28 mouse cellular contexts compared by ENCODE assay signal in genomic region chr19:53029686-53030085, GRCm38 (mm10). TPM values are rescaled to one million over a fixed set of nuclear protein-coding genes. Genes with fewer than 3 reads are reported as not detected.
DNase-seq lines count a peak whose midpoint lies in the region; ATAC-seq and TF ChIP-seq lines count a peak whose summit lies in the region.
"Had no signal": no experiment of that assay in that cellular context is flagged by ENCODE, and none has a peak within 500 bp of the region (broad histone marks: within the 10 kb centered on the region; RNA-seq: fewer than 3 reads in every experiment).

No protein-coding gene starts in this region.

- H3K36me3 ChIP-seq in kidney, embryonic 15.5 days = peaks cover 38% of the 10 kb centered on the region
- H3K36me3 ChIP-seq in megakaryocyte, embryonic 14.5 days (replicated peaks; ENCODE audit: low read length) = peaks cover 80% of the 10 kb centered on the region
- H3K36me3 ChIP-seq in G1E (replicated peaks) = peaks cover 85% of the 10 kb centered on the region

- DNase-seq in kidney, adult 11 months = peak; percentile 44
- no peak for DNase-seq in G1E (ENCODE audit: low spot score)
- no peak for DNase-seq in left cerebral cortex, adult 2 months (ENCODE audit: extremely low spot score in 1 of 2, low spot score in 2 of 2)
- DNase-seq: adrenal gland, adult 8-10 months; adrenal gland, postnatal 25 days; cerebellum, adult 11-12 months; cerebellum, adult 8-10 months; cerebellum, postnatal 36 days; embryo, embryonic 11 days; gastrocnemius, postnatal 25 days; heart, adult 18-20 months; heart, postnatal 10 days; heart, postnatal 36 days had no signal

- peaks cover 15% of the 10 kb centered on the region for H3K4me1 ChIP-seq in kidney, embryonic 15.5 days
- H3K4me1 ChIP-seq in megakaryocyte, embryonic 14.5 days = peaks cover 94% of the 10 kb centered on the region
- peaks cover 92% of the 10 kb centered on the region for H3K4me1 ChIP-seq in G1E (ENCODE audit: insufficient read depth, low read depth, low read length)
- H3K4me1 ChIP-seq: embryonic facial prominence, embryonic 13.5 days; forebrain, embryonic 12.5 days; forebrain, embryonic 15.5 days; hindbrain, embryonic 10.5 days; hindbrain, embryonic 13.5 days had no signal

- H3K27me3 ChIP-seq in kidney, embryonic 15.5 days = no peaks in the 10 kb centered on the region
- no peaks in the 10 kb centered on the region for H3K27me3 ChIP-seq in megakaryocyte, embryonic 14.5 days (replicated peaks)
- no peaks in the 10 kb centered on the region; the same call in 1 of the 2 replicates for H3K27me3 ChIP-seq in G1E (ENCODE audit: insufficient read depth, low read length)
- H3K27me3 ChIP-seq: CH12.LX; embryonic facial prominence, embryonic 13.5 days; forebrain, embryonic 12.5 days; forebrain, embryonic 15.5 days; heart, embryonic 12.5 days; heart, embryonic 15.5 days; hindbrain, embryonic 13.5 days had no signal

- no peak for ATAC-seq in kidney, embryonic 15.5 days (replicated peaks; ENCODE audit: low FRiP score)
- no peak for ATAC-seq in megakaryocyte, adult 5-6 weeks (ENCODE audit: poor library complexity, severe bottlenecking)
- no peak for ATAC-seq in G1E (ENCODE audit: extremely low read depth, insufficient number of reproducible peaks, low FRiP score, poor library complexity, severe bottlenecking)
- ATAC-seq: activated CD4-positive, CD25-positive, alpha-beta regulatory T cell, adult 4 months; forebrain, embryonic 15.5 days; hindbrain, embryonic 16.5 days had no signal

- WGBS in kidney, embryonic 15.5 days = 93% methylated on average over 5 of the region's 5 CpGs

- intact Hi-C loops in left cerebral cortex, adult 2 months (cut with DNase I) = loop anchor here (10.0 kb wide), 1 partner anchor 285 kb away; the partner anchor contains the start of gene Mxi1

- no peak overlapping the region for H3K9ac ChIP-seq in kidney, embryonic 15.5 days
- H3K9ac ChIP-seq: embryonic facial prominence, embryonic 13.5 days; forebrain, embryonic 12.5 days; forebrain, embryonic 15.5 days; heart, embryonic 12.5 days; heart, embryonic 15.5 days; hindbrain, embryonic 13.5 days had no signal

- no peak overlapping the region for H3K4me3 ChIP-seq in kidney, embryonic 15.5 days (replicated peaks)
- peak overlapping the region; percentile 91 for H3K4me3 ChIP-seq in megakaryocyte, embryonic 14.5 days (replicated peaks)
- peak overlapping the region; percentile 71; the same call in 1 of the 2 replicates for H3K4me3 ChIP-seq in G1E (ENCODE audit: low read depth, low read length)
- H3K4me3 ChIP-seq in left cerebral cortex, adult 2 months = no peak overlapping the region
- H3K4me3 ChIP-seq: embryonic facial prominence, embryonic 10.5 days; embryonic facial prominence, embryonic 13.5 days; erythroblast, embryonic 14.5 days; forebrain, embryonic 12.5 days; forebrain, embryonic 15.5 days; heart, embryonic 12.5 days; heart, embryonic 15.5 days; hindbrain, embryonic 10.5 days; hindbrain, embryonic 13.5 days had no signal

- no peaks in the 10 kb centered on the region for H3K9me3 ChIP-seq in kidney, embryonic 15.5 days (replicated peaks)
- no peaks in the 10 kb centered on the region for H3K9me3 ChIP-seq in megakaryocyte, embryonic 14.5 days
- no peaks in the 10 kb centered on the region for H3K9me3 ChIP-seq in G1E (replicated peaks)
- H3K9me3 ChIP-seq: embryonic facial prominence, embryonic 10.5 days; embryonic facial prominence, embryonic 13.5 days; forebrain, embryonic 12.5 days; forebrain, embryonic 15.5 days; heart, embryonic 12.5 days; heart, embryonic 15.5 days; hindbrain, embryonic 10.5 days; hindbrain, embryonic 13.5 days had no signal

- no peak overlapping the region for H3K4me2 ChIP-seq in kidney, embryonic 15.5 days
- H3K4me2 ChIP-seq: embryonic facial prominence, embryonic 13.5 days; forebrain, embryonic 12.5 days; forebrain, embryonic 15.5 days; heart, embryonic 12.5 days; heart, embryonic 15.5 days; hindbrain, embryonic 13.5 days had no signal

- H3K27ac ChIP-seq in kidney, embryonic 15.5 days = no peak overlapping the region
- no peak overlapping the region for H3K27ac ChIP-seq in left cerebral cortex, adult 2 months
- H3K27ac ChIP-seq: embryonic facial prominence, embryonic 10.5 days; embryonic facial prominence, embryonic 13.5 days; forebrain, embryonic 12.5 days; forebrain, embryonic 15.5 days; heart, embryonic 15.5 days; hindbrain, embryonic 10.5 days; hindbrain, embryonic 13.5 days had no signal

- TF ChIP-seq CTCF in G1E (IDR thresholded peaks at IDR 0.05; ENCODE audit: low read depth, low read length) = no peak
- no peak for TF ChIP-seq CTCF in left cerebral cortex, adult 2 months (IDR thresholded peaks at IDR 0.05)

RNA-seq across cellular contexts. Expression of gene Xpnpep1, which starts 10.3 kb away (rescaled TPM):
- 148 and 168 TPM in 2 replicates for polyA plus RNA-seq in kidney, embryonic 15.5 days (2015; fragmentation: Nextera tagmentation; extraction: Ambion mirVana)
- 183 and 184 TPM in 2 replicates for polyA plus RNA-seq in megakaryocyte, embryonic 14.5 days (2012; ENCODE audit: insufficient read depth, low replicate concordance)
- 46.3 and 52.5 TPM in 2 replicates for total RNA-seq in megakaryocyte, adult 5-6 weeks (2015)
- total RNA-seq in megakaryocyte, adult 5-6 weeks (2017) = 57.8 and 60.2 TPM in 2 replicates
- total RNA-seq in G1E (2014; fragmentation: Nextera tagmentation) = 177 and 180 TPM in 2 replicates
- total RNA-seq in G1E (2017) = 308 and 385 TPM in 2 replicates
- polyA plus RNA-seq in G1E (2012) = 135 and 219 TPM in 2 replicates
- total RNA-seq in left cerebral cortex, adult 2 months (2021) = 10 to 100 TPM; 67.1 to 72.6 TPM

Comparison
In these comparisons a context has a peak if more than half of its experiments do, and no peak if none do; other contexts are left out.
1. H3K4me3 ChIP-seq: peak in megakaryocyte, embryonic 14.5 days (single experiment) and G1E (single experiment); none in kidney, embryonic 15.5 days (single experiment) and left cerebral cortex, adult 2 months (single experiment).